Mouse (Mus musculus) regulatory T cell (primary cell): ENCODE measurements around the gene Styk1.

Experiments used
- in situ Hi-C: fragments of 300-600 bp; cut with MboI, MseI; formaldehyde crosslinking; loops from one replicate; pipeline ENCODE4 v1.15.1; 2025; ENCODE audit warnings: high pct_unique_total_duplicates

Styk1 gene

GRCm38 (mm10) chr6:131369866-131370616 lies 16.6 kb upstream of the Styk1 start:
- in situ Hi-C loops: loop anchor here (5.0 kb wide), 2 partner anchors 32 to 1218 kb away; no protein-coding TSS in a partner anchor

DNA sequence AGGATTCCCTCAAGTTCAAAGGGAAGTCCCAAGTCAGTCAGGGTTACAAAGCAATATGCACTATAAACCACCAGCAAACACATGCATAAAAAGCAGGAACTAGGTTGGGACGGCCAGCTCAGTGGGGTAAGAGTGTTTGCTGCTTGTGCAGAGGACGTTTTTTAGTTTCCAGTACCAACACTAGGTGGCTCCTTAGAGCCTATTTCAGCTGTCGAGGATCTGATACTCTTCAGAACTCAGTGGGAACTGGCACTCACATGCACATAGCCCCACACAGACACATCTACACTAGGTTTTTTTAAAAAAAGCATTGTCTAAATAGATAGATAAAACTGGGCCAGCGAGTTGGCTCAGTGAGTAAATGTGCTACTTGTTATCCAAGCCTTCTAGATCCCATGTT lies 13.7 kb upstream of the Styk1 start:
- in situ Hi-C loops: loop anchor here (5.0 kb wide), 1 partner anchor 35 kb away; no protein-coding TSS in a partner anchor

GRCm38 (mm10) chr6:131364353-131364752 lies 11.0 kb upstream of the Styk1 start:
- in situ Hi-C loops: no loop called here

- in situ Hi-C loops: no loop called here
Measured at GRCm38 (mm10) chr6:131362987-131363765, 9.8 kb upstream of the Styk1 start.

DNA sequence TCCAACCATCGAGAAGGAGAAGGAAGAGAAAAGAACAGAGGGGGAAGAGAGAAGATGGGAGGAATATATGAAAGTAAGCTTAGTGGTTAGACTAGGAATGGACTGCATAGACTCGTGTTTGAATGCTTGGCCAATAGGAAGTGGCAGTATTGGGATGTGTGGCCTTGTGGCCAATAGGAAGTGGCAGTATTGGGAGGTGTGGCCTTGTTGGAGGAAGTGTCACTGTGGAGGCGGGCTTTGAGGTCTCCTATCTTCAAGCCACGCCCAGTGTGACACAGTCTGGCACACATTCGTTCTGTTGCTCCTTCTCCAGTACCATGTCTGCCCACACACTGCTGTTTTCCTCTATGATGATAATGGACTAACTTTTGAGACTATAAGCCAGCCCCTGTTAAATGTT lies 7.3 kb upstream of the Styk1 start:
- in situ Hi-C loops: no loop called here

- in situ Hi-C loops: loop anchor here (5.0 kb wide), 1 partner anchor 1797 kb away; no protein-coding TSS in a partner anchor
Measured at GRCm38 (mm10) chr6:131359543-131359942, 6.1 kb upstream of the Styk1 start.

DNA sequence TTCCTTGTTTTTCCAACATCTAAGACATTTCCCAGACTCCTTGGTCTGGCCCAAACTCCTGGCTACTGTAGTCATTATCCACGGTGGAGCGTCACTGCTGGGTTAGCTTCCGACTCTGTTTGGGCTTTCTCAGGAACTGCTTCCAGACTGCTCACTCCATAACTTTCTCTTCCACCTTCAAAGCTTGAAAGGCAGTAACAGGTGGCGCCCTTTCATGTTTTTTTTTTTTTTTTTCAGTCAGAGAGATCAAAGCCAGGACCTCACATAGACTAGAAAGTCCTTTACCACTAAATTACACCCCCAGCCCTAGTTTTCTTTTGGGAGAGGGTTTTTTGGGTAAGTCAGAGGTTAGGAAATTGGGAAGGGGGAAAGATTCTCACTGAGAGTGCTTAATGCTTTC lies 1.5 kb upstream of the Styk1 start:
- in situ Hi-C loops: loop anchor here (5.0 kb wide), 1 partner anchor 1793 kb away; no protein-coding TSS in a partner anchor

DNA sequence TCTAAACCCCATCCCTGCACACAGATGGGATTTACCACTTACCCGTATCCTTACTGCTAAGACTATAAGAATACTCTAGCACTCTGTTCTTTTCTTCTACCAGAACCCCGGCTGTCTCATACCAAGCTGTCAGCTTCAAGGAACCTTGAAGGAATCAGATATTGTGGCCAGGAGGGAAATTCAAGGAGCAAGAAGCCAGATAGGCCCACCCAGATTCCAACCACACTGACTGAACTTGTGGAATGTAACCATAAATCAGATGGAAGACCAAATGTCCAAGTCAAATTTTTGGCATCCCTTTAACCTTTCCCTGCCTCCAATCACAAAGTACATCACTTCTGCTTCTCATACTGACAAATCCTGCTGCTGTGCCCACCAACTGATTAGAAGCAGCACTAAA lies 6.4 kb downstream of the Styk1 start:
- in situ Hi-C loops: no loop called here

DNA sequence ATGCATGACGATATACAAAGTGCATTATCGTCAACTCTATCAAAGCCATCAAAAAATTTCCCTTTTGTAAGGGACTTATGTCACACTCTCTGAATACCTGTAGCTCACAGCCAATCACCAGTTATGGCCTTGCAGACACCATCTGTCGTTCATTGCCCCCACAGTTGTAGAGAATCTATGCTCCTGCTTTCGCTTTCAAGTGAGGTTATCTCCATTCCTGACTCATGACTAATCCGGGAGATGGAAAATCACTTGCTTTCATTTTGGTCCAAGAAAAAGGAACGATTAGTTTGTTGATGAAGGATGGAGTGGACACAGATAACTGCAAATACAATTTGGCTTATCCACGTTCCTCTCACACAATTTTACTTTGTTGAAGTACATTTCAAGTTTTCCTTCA lies 9.1 kb downstream of the Styk1 start:
- in situ Hi-C loops: no loop called here

- in situ Hi-C loops: no loop called here
Measured at GRCm38 (mm10) chr6:131340082-131340481, 13.3 kb downstream of the Styk1 start.

- in situ Hi-C loops: no loop called here
Measured at GRCm38 (mm10) chr6:131339309-131339708, 14.1 kb downstream of the Styk1 start.

DNA sequence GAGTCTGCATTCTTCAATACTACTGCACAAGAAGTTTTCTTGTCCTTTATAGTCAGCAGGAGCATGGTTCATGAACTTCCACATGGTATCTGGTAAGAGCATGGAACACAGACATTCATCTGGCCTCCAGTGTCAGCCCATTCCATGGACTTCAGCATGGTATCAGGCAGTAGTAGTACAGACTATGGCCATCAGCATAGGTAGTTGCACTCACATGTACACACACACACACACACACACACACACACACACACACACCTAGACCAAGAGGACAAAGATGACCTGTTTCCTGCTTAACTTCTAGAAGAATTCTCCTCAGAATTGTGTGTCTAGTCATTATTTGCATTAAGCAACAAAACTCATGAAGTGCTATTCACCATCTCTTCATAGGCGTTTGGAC lies 14.6 kb downstream of the Styk1 start:
- in situ Hi-C loops: no loop called here

GRCm38 (mm10) chr6:131327076-131327475 lies 26.3 kb downstream of the Styk1 start:
- in situ Hi-C loops: no loop called here

DNA sequence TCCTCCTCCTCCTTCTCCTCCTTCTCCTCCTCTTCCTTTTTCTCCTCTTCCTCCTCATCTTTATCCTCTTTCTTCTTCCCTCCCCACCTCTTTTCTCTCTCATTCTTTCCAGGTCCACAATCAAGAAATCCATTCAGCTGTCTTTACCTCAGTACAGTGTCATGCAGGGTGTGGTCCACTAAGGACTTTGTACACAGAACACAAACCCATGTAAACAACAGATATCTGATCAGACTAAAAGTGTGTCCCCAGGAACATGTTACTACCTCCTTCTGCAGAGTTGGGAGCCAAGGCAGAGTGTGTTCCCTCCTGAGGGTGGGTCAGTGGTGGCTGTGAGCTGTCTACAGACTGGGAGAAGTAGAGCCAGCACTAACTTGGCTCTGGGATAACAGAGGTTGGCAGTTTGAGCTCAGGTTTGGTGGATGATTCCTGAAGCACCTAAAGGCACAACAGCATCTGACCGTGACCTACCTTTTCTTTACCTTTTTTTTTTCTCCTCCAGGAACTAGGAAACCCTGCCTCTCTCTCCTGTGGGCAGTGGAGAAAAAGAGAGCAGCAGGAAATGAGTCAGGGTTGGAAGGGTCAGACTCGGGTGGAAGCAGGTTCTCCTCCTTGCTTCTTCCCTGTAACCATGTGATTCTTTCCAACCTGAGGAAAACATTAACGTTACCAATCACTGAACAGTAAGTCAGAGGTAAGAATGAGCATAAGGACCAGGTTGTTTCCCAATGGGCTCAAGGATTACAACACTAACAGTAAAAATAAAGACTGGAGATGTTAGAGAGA lies 31.4 kb downstream of the Styk1 start:
- in situ Hi-C loops: no loop called here

GRCm38 (mm10) chr6:131316155-131317101 lies 37.0 kb downstream of the Styk1 start:
- in situ Hi-C loops: no loop called here

DNA sequence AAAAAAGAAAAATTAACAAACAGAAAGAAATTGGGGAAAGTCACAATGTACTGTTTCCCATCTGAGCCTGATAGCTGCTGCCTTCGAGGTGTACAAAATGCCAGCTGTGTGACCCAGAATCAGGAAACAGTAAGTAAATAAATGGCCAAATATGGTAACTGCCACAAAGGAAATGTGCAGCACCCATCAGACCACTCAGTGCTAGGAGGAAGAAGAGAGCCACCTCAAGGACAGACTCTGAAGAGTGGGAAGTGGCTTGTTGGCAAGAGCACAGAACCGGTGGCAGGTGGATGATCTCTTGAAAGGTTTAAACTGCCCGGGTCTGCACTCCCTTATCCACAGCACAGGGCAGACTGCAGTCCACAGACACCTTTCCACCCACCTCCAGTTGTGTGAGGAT lies 45.4 kb downstream of the Styk1 start:
- in situ Hi-C loops: no loop called here

- in situ Hi-C loops: no loop called here
Measured at GRCm38 (mm10) chr6:131304776-131305175, 48.6 kb downstream of the Styk1 start.

GRCm38 (mm10) chr6:131298531-131298930 lies 54.9 kb downstream of the Styk1 start:
- in situ Hi-C loops: loop anchor here (10.0 kb wide), 1 partner anchor 1224 kb away; no protein-coding TSS in a partner anchor

DNA sequence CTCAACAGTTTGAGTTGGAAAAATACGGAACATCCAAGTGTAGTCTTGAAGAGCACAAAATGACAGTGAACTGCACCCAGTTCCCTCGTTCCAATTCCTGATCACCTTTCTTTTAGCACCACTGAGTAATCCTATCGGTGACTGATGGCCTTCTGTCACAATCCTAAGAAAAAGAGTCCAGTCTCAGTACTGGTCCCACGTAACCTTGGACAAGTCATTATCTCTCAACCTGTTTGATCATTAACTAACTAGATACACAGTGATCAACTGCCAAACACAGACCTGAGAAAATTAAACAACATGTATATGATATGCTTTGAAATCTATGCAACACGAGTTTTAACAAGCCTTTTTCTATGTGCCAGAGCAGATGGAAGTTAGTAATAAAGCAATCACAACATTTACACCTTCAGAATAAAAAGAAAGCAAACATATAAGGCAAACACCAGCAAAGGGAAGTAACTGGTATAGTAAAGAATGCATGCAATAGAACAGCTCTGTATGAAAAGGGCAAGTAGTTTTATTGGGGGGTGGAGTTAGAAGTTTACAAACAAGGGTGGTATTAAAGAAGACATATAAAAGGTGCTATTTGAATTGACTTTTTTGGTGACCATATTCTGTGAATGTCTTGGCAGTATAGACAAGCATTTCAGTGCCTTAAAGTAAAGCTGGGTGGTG lies 58.8 kb downstream of the Styk1 start:
- in situ Hi-C loops: loop anchor here (10.0 kb wide), 1 partner anchor 1220 kb away; no protein-coding TSS in a partner anchor

DNA sequence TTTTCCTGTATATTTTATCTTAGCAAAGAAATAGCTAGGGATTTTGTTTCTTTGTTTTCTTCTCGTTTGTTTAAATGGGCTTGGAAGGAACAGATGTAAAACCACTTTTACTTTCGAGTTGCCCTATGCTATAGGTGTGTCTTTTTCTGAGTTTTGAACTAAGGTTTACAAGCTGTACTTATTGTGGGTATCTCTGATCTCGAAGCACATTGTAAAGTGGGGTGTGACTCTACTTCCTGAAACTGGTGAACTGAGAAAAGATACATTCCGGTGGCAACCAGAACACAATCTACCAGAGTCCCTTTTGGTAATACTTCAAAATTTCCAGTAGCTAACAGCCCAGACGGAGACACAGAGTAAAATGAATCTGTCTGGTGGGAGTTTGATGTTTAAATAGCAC lies 59.5 kb downstream of the Styk1 start:
- in situ Hi-C loops: loop anchor here (10.0 kb wide), 1 partner anchor 1219 kb away; no protein-coding TSS in a partner anchor
